Mouse (Mus musculus): Measurements from ENCODE around the gene Lep. TPM values are rescaled to one million over a fixed set of nuclear protein-coding genes. Genes with fewer than 3 reads are reported as not detected.

The Lep gene
- total RNA-seq, 2 experiments from 2014 or later: 0.70 to 2.8 TPM

GRCm38 (mm10) chr6:29040266-29040665, 19.8 kb upstream of the Lep start:
- no peak for DNase-seq (ENCODE audit: low spot score in 2 of 2)

GRCm38 (mm10) chr6:29044029-29044428, 16.0 kb upstream of the Lep start:
- no peak for DNase-seq (ENCODE audit: low spot score in 2 of 2)

- DNase-seq (ENCODE audit: low spot score in 2 of 2): no peak
These were observed 10.1 kb upstream of the Lep start for GRCm38 (mm10) chr6:29049926-29050325.

- no peak for DNase-seq (ENCODE audit: low spot score in 2 of 2)
These were observed 7.8 kb upstream of the Lep start for GRCm38 (mm10) chr6:29052188-29052587.

GRCm38 (mm10) chr6:29053181-29053580, 6.8 kb upstream of the Lep start:
- DNase-seq (ENCODE audit: low spot score in 2 of 2): no peak

GRCm38 (mm10) chr6:29056377-29056776, 3.6 kb upstream of the Lep start:
- DNase-seq (ENCODE audit: low spot score in 2 of 2): no peak

- no peak for DNase-seq (ENCODE audit: low spot score in 2 of 2)
These were observed 6.4 kb downstream of the Lep start for GRCm38 (mm10) chr6:29066389-29066790.

- DNase-seq (ENCODE audit: low spot score in 2 of 2): no peak
These were observed 12.2 kb downstream of the Lep start for GRCm38 (mm10) chr6:29072258-29072657.

- no peak for DNase-seq (ENCODE audit: low spot score in 2 of 2)
These were observed 13.6 kb downstream of the Lep start for GRCm38 (mm10) chr6:29073462-29074132.

GRCm38 (mm10) chr6:29074133-29074469, 14.1 kb downstream of the Lep start:
- DNase-seq (ENCODE audit: low spot score in 2 of 2): no peak

GRCm38 (mm10) chr6:29079291-29079690, 19.3 kb downstream of the Lep start:
- DNase-seq (ENCODE audit: low spot score in 2 of 2): no peak

GRCm38 (mm10) chr6:29081826-29082363, 21.9 kb downstream of the Lep start:
- no peak for DNase-seq (ENCODE audit: low spot score in 2 of 2)

- no peak for DNase-seq (ENCODE audit: low spot score in 2 of 2)
These were observed 22.8 kb downstream of the Lep start for GRCm38 (mm10) chr6:29082776-29083354.

- no peak for DNase-seq (ENCODE audit: low spot score in 2 of 2)
These were observed 24.4 kb downstream of the Lep start for GRCm38 (mm10) chr6:29084401-29084800.

- DNase-seq (ENCODE audit: low spot score in 2 of 2): no peak
These were observed 28.1 kb downstream of the Lep start for GRCm38 (mm10) chr6:29087921-29088709.

GRCm38 (mm10) chr6:29092234-29092633, 32.2 kb downstream of the Lep start:
- no peak for DNase-seq (ENCODE audit: low spot score in 2 of 2)

- no peak for DNase-seq (ENCODE audit: low spot score in 2 of 2)
These were observed 32.9 kb downstream of the Lep start for GRCm38 (mm10) chr6:29092904-29093303.

- no peak for DNase-seq (ENCODE audit: low spot score in 2 of 2)
These were observed 39.6 kb downstream of the Lep start for GRCm38 (mm10) chr6:29099536-29100170.

- DNase-seq (ENCODE audit: low spot score in 2 of 2): no peak
These were observed 40.4 kb downstream of the Lep start for GRCm38 (mm10) chr6:29100423-29100822.

GRCm38 (mm10) chr6:29101248-29101864, 41.3 kb downstream of the Lep start:
- DNase-seq (ENCODE audit: low spot score in 2 of 2): no peak

GRCm38 (mm10) chr6:29108376-29108775, 48.4 kb downstream of the Lep start:
- no peak for DNase-seq (ENCODE audit: low spot score in 2 of 2)

All from adrenal gland, postnatal 4 days (tissue).